Mouse (Mus musculus): ENCODE data around the gene Art3. TPM values are rescaled to one million over a fixed set of nuclear protein-coding genes. Genes with fewer than 3 reads are reported as not detected.

The Art3 gene
- total RNA-seq, 2 experiments from 2014 or later, result 314 to 411 TPM

DNA sequence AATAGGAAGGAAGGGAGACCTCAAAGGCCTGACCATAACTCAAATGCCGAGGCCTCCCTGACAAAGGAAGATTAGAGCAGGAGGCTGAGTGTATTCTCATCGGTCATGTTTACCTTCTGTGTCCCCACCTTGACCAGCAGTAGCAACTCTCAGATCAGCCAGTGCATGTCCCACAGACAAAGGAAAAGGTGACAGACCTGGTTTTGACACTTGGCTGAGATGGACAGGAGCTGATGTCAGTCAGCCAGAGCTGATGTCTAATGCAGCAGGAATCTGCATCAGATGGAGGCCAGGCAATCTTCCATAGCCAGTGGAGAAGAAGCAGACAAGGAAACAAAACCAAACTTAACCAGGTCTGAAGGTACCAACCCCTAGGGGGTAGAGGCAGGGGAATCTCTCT lies 41.0 kb downstream of the Art3 start:
- DNase-seq, result no peak
- intact Hi-C loops (cut with DNase I; ENCODE audit: low total_unique reads), result no loop called here

GRCm38 (mm10) chr5:92374721-92375142 lies 43.1 kb downstream of the Art3 start:
- DNase-seq, result no peak
- intact Hi-C loops (cut with DNase I; ENCODE audit: low total_unique reads), result no loop called here

DNA sequence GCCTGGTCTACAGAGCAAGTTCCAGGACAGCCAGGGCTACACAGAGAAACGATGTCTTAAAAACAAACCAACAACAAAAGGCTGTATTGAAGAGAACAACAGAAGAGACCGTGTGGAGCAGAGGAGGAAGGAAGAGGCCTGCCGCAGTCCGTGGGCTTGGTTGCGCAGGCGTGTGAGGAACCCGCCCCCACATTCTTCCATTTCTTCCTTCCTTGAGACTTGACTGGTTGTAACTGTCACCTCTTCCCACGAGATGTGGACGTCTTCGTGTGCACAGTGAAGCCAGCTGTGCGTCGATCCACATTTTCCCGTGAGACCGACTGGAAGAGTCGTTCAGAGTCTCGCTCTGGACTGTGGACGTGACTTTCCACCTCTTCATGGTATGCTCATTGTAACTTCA lies 43.7 kb downstream of the Art3 start:
- no peak for DNase-seq
- intact Hi-C loops (cut with DNase I; ENCODE audit: low total_unique reads), result no loop called here

DNA sequence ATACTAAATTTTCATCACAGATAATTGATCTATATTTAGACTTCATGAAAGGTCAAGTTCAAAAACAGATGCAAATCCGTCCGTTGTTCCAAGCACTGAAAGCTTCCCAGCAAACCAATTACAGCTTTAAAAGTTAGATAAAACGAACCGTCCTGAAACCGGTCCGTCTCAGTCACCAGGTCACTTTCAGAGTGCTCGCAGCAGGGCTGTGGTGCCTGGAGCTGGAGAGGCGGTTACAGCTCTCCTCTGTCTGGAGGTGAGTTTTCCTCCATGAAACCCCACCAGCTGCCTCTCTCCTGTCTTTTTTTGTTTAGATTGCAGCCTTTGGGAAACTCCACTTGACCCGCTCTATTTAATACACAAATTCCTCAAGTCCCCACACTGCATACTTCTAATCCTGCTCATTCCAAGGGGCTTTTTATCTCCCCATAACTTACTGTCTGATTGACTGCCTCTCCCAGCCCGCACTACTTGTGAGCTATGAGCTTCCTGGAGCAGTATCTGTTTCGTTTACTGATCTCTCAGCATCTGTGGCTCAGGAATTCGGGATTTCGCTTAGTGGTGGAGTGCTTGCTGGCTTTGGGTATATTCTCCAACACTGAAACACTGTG lies 45.3 kb downstream of the Art3 start:
- intact Hi-C loops (cut with DNase I; ENCODE audit: low total_unique reads), result no loop called here
- no peak for DNase-seq

GRCm38 (mm10) chr5:92381550-92382348 lies 50.1 kb downstream of the Art3 start:
- DNase-seq, result peak; percentile 67
- intact Hi-C loops (cut with DNase I; ENCODE audit: low total_unique reads), result loop anchor here (5.0 kb wide), 1 partner anchor 69 kb away; the partner anchor contains the start of gene Sdad1

GRCm38 (mm10) chr5:92382349-92382679 lies 50.7 kb downstream of the Art3 start:
- intact Hi-C loops (cut with DNase I; ENCODE audit: low total_unique reads), result loop anchor here (5.0 kb wide), 1 partner anchor 70 kb away; the partner anchor contains the start of gene Sdad1
- DNase-seq, result no peak

- intact Hi-C loops (cut with DNase I; ENCODE audit: low total_unique reads), result loop anchor here (5.0 kb wide), 1 partner anchor 71 kb away; the partner anchor contains the start of gene Sdad1
- peak; percentile 54 for DNase-seq
Observed at GRCm38 (mm10) chr5:92383747-92384146, 52.1 kb downstream of the Art3 start.

GRCm38 (mm10) chr5:92384855-92385254 lies 53.2 kb downstream of the Art3 start:
- intact Hi-C loops (cut with DNase I; ENCODE audit: low total_unique reads), result loop anchor here (5.0 kb wide), 1 partner anchor 73 kb away; the partner anchor contains the start of gene Sdad1
- DNase-seq, result no peak

GRCm38 (mm10) chr5:92386102-92386501 lies 54.5 kb downstream of the Art3 start:
- DNase-seq, result no peak
- intact Hi-C loops (cut with DNase I; ENCODE audit: low total_unique reads), result no loop called here

- intact Hi-C loops (cut with DNase I; ENCODE audit: low total_unique reads), result no loop called here
- peak; percentile 58 for DNase-seq
Observed at GRCm38 (mm10) chr5:92386643-92387042, 55.0 kb downstream of the Art3 start.

- intact Hi-C loops (cut with DNase I; ENCODE audit: low total_unique reads), result no loop called here
- DNase-seq, result peak; percentile 60
Observed at GRCm38 (mm10) chr5:92387433-92387832, 55.8 kb downstream of the Art3 start.

DNA sequence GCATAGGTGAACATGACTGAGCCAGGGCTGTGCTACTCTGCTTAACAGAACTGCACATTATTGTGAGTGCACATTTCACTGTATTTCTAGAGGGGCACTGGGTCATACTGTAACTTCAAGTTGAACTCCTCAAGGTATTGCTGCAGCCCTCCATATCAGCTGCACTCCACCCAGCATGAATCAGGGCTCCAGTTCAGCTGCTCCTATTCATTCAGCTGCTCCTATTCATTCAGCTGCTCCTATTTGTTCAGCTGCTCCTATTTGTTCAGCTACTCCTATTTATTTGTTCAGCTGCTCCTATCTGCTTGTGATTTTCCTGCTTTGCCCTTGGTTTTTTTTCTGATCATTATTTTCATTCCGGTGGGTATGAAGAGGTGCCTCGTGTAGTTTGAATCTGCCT lies 58.4 kb downstream of the Art3 start:
- DNase-seq, result no peak
- intact Hi-C loops (cut with DNase I; ENCODE audit: low total_unique reads), result no loop called here

DNA sequence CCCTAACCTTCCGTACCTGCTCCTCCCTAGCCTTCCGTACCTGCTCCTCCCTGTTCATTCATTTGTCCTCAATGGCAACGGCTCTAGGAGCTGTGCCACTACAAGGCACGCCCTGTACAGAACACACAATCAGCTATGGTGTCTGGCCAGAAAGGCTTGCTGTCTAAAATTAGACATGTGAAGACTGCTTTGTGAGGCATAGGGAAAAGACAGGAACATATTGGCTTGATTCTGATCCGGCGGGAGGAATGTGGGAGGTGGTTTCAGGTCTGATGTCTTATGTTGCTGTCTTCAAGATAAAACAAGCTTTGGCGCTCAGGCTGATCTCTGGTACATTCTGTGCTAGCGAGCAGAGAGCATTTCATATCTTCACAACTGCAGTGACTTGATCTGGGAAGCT lies 59.0 kb downstream of the Art3 start:
- no peak for DNase-seq
- intact Hi-C loops (cut with DNase I; ENCODE audit: low total_unique reads), result no loop called here

DNA sequence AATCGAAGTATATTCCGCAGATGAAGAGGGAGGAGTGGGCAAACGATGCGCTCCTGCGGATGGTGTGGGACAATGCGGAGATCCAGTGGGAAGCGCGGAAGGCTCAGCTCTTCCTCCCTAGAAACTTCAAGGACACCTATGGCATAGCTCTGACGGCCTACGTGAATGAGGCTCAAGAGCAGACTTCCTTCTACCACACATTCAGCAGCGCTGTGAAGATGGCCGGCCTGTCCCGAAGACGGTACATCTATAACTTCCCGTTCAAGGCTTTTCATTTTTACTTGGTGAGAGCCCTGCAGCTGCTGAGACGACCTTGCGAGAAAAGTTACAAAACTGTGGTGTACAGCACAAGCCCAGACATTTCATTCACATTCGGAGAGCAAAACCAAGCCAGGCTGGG lies 60.9 kb downstream of the Art3 start:
- intact Hi-C loops (cut with DNase I; ENCODE audit: low total_unique reads), result no loop called here

GRCm38 (mm10) chr5:92393863-92394262 lies 62.2 kb downstream of the Art3 start:
- no peak for DNase-seq
- intact Hi-C loops (cut with DNase I; ENCODE audit: low total_unique reads), result no loop called here

More for the DNA sequence above, 60.9 kb downstream of the Art3 start:
- no peak for DNase-seq

DNA sequence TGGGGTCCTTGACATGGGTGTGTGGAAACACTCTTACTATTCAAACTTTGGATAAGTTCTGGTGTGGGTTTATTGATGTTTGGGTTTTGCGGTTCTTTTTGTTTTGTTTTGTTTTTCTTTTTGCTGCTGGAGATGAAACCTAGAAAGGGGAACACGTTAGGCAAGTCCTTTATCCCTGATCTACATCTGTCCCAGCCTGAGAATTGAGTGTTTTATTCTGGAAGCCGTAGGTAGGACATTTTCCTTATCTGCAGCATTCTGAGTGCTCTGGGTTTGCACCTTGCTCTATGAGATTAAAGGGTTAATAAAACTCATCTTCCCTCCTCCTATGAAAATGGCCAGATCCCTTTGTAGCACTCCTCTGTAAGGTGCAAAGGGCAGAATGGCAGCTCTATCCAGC lies 64.1 kb downstream of the Art3 start:
- no peak for DNase-seq
- intact Hi-C loops (cut with DNase I; ENCODE audit: low total_unique reads), result loop anchor here (5.0 kb wide), 1 partner anchor 83 kb away; the partner anchor contains the start of gene Sdad1

GRCm38 (mm10) chr5:92396476-92396875 lies 64.8 kb downstream of the Art3 start:
- intact Hi-C loops (cut with DNase I; ENCODE audit: low total_unique reads), result loop anchor here (5.0 kb wide), 1 partner anchor 84 kb away; the partner anchor contains the start of gene Sdad1
- DNase-seq, result no peak

DNA sequence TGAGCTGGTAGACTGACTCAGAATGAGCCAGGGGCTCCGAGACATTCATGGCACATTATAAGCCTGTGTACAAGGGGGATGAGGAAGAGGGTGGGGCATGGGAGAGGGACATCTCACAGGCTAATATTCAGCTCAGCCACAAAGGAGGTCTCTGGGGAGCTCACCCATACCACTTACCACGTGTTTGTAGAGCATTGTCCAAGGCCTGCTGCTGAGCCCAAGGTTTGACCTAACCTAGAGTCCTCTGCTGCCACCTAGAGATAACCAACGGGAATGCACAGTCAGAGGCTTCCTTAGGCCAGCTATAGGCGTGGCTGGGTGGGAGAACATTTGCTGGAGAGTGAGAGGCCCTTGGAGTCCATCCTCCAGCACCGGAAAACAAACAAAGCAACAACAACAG lies 66.5 kb downstream of the Art3 start:
- intact Hi-C loops (cut with DNase I; ENCODE audit: low total_unique reads), result loop anchor here (5.0 kb wide), 1 partner anchor 86 kb away; the partner anchor contains the start of gene Sdad1

GRCm38 (mm10) chr5:92402816-92403215 lies 71.2 kb downstream of the Art3 start:
- DNase-seq, result no peak
- intact Hi-C loops (cut with DNase I; ENCODE audit: low total_unique reads), result no loop called here

More for the DNA sequence above, 66.5 kb downstream of the Art3 start:
- DNase-seq, result peak; percentile 77

DNA sequence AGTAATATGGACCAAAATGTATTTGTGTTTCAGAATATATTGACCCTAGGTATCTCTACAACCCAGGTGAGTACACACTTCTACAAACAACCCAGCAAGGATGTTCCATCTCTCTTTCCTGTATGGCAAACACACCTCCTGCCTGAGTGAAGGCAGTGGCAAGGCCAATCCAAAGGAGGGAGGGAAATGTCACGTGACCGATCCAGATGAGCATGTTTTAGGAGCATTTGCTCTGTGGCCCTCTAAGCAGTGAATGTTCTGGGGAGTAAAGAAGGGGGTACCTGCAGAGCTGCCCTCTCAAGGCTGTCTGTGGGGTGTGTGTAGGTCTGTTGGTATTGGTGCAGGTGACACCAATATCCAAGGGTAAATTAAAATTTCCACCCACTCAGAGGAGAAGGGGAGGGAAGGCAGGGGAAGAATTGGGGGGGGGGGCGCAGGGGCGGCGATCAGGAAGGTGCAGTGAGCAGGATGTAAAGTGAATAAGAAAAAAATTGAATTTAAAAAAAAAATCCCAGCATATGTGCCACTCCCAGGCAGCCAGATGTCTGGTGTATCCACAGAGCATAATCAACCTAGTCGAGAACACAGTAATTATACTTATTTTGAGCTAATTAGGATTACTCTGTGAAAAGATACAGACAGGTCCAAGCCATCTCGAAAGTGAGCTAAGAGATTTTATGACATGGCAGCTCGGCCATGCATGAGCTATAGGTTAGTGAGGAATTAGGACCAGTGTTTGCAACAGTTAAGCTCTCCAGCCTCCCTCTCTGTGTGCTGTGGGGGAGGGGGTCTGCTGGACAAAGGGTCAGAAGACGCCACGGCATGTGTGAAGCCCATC lies 72.2 kb downstream of the Art3 start:
- intact Hi-C loops (cut with DNase I; ENCODE audit: low total_unique reads), result no loop called here
- no peak for DNase-seq

All from gastrocnemius, postnatal 14 days (tissue).